Mouse (Mus musculus) cerebellum, adult (tissue): ENCODE measurements around the gene Zfp706.
"Not testable (repeated sequence)": the region's sequence is repeated elsewhere in the genome, so short reads cannot be mapped to it uniquely, and the experiment has no call there.

ENCODE experiments used
- ATAC-seq: cut with Nextera tagmentation; 2 replicates; pipeline ENCODE4 v1.9.2; 2017; ENCODE audit warnings: mild to moderate bottlenecking, moderate library complexity, mixed read lengths; ENCODE audit not compliant: insufficient number of reproducible peaks, low FRiP score, low TSS enrichment

The Zfp706 gene

DNA sequence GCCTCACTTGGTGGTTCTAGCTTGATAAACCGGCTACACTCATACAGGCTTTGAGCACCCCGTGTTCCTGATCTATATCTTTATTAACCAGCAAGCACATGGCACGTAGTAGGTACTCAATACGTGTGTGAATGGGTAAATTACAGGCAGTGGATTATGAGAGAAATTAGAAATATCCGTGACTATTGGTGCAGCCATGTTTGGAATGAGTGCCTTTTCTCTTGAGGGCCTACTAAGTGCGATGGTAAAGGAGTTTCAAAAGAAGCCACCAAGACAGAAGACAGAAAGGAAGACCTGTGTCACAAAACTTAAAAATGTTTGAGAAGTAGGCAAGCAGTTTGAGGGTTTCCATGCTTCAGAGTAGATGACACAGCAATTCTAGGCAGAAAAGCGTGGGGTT is 4.3 kb upstream of the Zfp706 start:
- no peak for ATAC-seq

DNA sequence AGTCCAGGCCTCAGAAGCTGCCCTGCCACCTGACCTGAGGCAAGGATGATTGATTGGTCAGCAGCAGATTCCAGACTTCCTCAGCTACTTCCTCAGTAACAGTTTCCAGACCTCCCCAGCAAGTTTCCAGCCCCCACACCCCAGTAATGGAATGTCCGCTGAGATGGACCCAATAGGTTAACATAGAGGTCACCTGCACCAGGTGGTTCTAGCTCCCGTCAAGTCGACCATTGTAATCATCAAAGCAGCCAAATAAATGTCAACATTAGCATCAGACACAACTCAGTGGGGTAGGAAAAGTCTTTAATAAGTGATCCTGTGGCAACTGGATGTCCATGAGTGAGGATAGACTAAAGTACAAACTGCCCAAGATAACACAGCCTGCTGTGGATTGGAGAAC is 3.7 kb upstream of the Zfp706 start:
- no peak for ATAC-seq

DNA sequence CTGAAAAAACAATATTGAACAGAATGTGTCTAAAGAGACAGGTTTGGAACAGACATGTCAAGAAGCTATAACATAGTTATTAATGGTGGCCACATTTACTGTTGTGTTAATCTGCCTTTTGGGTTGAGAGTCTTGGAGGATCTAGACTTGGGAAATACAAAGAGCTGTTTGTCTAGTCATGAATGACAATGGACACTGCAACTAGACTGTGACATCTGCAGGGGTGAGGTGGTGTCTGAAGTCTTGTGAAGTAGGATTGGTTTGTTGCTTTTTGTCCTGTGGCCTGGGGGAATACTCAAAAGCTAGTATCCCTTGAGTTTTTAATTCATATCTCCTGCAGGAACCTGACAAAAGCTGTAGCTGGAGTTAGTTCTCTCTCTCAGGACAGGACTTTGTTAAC is 973 bp upstream of the Zfp706 start:
- ATAC-seq: no peak

DNA sequence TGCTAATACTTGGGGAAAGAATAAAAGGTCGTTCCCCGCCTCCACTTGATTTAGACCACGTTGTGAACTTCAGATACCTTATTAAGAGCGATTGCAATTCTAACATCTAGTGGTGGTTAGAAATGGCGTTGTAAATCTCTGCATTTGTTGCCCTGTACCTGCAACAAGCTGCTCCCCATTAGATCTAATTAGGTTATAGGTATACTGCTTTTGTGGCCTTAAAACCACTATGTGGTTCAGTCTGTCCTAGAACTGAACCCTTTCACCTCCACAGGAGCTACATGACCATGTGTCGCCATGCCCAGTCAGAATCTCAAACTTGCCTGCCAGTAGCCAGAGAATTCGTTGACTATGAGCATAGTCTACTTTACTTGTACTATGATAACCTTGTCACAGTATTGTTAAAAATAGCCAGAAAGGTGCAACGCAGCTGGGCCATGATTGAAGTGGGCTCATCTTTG is 416 bp upstream of the Zfp706 start:
- ATAC-seq: no peak

DNA sequence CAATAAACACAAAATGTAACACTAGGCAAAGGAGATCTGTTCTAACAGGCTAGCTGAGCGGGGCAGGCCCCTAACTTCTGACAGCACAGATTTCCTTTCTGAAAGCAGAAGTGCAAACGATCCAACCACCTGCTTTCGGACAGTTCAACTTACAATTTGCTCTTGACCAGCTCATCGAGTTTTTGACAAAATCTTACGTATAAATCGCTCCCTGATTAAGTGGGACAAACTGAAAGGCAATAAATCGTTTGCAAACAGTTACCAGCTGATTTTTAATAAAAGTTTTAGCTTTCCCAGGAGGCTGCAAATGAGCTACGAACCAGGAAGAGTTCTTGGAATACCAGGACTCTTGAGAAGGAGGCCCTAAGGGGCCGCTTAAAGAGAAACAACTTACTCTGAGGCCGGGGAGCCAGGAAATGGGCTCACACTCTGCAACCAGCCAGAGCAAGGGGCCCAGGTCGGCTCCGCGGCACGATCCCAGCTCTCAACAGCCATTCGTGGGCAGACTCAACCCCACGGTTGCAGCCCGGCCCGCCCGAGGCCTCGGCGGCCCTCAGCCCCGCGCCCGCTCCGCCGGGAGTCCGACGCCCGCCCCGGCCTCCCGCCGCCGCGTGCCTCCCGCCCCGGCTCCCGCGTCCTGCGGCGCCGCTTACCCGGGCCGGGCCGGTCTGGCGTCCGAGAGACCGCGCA is 953 bp downstream of the Zfp706 start:
- ATAC-seq: no peak

DNA sequence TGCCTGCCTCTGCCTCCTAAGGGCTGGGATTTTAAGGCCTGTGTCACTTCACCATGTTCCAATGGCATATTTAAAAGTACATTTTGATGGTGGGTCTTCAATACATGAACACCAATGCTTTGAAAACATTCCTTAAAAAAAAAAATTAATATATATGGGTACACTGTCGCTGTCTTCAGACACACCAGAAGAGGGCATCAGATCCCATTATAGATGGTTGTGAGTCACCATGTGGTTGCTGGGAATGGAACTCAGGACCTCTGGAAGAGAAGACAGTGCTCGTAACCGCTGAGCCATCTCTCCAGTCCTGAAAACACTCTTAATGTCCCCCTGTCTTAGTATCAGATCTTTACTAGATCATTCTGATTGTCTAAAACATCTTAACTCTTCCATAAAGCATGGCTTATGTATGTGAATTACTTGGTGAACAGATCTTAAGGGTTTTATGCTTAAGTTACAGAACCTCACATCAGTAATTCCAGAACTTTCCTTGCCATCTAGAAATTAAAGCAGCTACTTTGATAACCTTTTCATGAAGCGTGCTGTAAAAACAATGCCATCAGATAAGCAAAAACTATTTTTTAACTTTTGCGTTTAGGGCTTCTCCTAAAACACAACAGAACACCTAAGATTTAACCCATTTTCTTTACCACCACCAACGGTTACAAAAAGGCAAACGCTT is 1.6 kb downstream of the Zfp706 start:
- ATAC-seq: no peak

DNA sequence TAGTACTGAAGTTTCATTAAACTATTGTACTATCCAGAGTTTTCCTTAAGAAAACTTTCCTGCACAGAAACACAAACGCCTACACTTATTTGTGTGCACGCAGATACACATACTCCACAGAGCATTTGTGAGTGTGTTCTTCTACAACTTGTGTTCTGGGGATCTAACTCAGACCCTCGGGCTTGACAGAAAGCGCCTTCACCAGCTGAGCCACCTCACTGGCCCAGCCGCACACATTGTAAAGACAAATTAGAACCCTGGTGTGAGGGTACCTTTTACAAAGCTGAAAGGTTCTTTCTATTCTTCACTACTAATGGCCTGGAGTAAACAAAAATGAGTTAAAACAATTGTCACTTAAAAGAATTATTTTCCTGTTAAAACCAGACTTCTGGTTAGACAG is 2.7 kb downstream of the Zfp706 start:
- no peak for ATAC-seq

DNA sequence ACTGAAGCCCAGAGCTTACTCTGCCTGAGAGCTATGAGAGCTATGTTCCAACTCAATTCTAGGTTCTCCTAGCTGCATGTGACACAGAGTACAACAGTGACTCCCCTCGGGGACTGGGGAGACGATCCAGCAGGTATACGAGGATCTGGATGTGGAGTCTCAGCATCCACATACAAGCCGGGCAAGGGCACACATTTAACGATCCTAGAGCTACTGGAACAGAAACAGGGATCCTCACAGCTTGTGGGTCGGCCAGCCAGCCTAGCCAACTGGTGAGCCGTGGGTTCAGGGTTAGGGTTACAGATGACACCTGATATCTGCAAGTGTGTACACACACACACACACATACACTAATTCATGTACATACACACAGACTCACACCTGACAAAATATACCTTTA is 5.3 kb downstream of the Zfp706 start:
- no peak for ATAC-seq

DNA sequence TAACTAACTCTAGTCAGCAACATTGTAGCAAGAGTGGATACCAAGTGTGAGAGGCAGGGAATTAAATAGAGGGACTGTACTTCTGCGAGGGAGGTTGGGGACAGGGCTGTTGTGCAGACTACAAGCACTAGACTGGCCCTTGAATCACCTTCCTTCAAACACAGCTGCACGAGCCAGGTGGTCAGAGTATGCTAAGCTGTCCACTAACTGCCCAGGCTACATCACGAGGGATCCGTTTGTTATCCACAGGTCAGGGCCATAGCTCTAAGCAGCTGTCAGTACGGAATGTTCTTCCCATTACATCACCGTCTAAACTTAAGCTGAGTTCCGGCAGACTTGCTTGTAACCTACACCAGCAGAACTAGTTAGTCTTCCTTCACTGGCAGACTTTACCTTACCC is 8.0 kb downstream of the Zfp706 start:
- ATAC-seq: not testable (repeated sequence)

DNA sequence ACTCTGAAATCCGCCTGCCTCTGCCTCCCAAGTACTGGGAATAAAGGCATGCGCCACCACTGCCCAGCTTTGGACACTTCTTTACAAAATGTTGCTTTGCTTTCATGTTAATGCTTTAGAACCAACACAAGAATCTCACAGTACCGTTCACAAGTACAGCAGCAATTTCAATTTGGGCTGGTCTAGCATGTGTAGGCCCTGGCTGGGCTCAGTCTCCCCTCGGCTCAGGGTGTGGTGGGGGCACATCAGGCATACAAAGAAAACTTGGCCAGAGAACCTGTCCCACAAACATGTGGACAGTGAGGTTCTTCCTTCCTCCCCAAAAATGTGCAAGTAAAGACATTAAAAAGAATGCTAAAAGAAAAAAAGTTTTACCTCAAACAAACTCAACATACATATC is 12.4 kb downstream of the Zfp706 start:
- no peak for ATAC-seq

DNA sequence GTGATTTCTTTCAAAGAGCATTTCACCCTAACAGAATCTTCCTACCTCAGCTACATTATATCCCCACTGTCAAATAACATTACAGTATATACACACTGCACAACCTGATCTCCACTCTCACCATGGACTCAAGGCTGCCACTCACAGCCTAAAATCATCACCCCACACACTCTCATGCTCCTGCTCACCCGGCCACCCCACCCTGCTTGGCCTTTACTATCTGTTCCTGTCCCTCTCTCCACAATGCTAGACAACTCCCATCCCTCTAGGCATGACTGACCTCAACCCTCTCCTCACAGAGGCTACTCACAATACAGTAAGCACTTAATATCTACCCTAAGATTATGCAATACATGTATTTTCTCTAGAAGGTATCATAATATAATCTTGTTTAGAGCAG is 12.9 kb downstream of the Zfp706 start:
- no peak for ATAC-seq

DNA sequence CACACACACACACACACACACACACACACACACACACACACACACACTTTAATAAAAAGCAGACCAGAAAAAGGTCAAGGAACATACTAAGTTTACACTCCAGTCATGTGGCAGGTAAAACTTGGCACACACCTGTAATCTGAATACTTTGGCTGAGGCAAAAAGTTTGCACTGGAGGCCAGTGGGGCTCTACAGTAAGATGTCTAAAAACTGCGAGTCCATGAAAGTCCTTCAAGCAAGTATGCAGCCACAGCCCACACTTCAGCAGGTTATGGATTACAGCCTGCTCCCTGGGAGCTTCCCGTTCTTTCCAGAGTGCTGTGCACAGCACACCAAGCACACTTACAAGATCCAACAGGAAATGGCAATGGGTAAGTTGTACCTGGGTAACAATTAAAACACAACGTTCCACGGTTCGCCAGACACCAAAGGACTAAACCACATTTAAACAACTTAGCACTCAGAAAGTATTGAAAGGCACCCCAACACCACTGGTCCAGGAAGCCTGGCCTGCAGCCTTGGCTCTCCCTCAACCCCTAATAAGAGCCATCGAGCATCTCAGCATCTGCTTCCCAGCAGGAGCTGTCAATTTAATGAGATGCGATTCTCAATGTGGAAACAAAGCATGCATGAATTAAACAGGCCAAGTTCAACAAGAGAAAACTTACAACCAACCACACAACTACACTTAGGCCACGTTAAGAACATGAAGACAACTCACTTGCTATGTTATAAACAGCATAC is 14.0 kb downstream of the Zfp706 start:
- no peak for ATAC-seq

DNA sequence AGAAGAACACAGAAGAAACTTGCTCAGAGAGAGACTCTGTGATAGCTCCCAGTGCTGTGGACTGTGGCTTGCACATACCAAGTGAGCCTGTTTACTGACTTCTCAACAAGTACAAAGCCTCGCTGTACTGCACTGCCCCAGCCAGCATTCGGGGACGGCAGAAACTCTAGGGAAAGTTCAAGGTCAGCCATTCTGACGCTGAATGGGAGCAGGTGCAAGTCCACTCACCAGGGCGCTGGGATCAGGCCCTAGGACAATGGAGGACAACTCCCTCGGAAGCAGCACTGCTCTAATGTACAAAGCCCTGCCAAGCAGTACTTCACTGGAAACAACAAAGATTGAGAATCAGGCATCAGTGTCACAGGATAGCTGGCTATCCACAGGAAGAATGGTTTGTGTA is 16.2 kb downstream of the Zfp706 start:
- ATAC-seq: no peak

DNA sequence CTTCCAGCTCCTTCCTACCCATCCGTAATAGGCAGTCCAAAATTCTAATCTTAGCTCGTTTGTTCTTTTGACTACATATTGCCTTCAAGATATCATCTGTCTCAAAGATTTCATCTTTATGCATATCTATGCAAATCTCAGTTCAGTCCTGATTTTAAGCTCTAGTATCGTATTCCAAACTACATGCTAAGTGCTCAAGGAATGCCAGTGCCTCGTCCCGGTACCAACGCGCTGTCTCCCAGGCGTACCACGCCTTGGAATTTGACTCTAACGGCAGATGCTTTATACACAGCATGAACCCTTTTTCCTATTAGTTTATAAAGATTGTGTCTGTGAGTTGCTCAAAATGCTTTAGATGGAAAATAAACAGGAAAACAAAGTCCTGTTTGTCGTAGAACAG is 17.7 kb downstream of the Zfp706 start:
- ATAC-seq: no peak

DNA sequence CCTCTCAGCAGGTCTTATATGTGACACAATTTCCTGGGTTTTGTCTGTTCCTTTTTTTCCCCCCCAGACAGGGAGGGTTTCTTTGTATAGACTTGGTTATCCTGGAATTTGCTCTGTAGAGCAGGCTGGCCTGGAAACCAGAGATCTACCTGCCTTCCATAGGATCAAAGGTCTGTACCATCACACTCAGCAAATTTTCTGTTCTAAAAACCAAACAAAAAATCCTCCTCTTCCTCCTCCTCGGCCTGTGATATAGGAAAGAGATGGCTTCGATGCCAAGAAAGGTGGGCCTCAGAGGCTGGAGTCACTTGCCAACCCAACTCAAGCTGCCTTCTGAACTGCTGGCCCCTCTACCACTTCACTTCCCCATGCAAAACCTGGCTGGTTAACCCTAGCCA is 18.9 kb downstream of the Zfp706 start:
- ATAC-seq: no peak

DNA sequence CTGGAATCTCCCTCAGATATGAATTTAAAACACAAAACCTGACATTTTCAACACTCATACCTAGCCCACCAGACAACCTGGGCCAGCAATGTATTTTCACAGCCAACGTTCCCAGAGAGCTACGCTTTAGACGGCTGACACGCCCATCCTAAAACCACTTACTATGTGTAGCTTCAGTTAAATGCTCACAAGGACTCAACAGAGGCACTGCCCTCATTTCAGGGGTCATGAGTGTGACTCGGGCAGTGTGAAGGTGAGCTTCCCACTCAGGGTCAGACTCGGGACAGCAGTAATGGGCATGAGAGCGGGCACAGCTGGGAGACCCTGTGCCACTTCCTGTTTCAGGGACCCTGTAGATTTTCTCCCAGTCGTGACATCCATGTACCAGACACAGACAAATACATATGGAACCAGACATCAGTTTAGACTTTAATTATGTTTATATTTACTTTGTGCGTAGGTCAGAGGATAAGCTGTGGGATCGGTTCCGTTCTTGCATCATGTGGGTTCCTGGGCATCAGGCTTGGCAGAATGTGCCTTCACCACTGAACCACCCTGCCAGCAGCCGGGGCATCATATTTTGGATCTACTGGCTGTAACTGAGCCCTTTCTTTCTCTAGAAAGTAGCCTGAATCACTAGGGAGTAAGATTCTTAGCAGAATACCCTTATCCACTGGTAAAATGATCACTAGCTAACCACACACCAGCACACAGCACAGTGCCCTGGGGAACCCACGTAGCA is 19.4 kb downstream of the Zfp706 start:
- ATAC-seq: no peak

DNA sequence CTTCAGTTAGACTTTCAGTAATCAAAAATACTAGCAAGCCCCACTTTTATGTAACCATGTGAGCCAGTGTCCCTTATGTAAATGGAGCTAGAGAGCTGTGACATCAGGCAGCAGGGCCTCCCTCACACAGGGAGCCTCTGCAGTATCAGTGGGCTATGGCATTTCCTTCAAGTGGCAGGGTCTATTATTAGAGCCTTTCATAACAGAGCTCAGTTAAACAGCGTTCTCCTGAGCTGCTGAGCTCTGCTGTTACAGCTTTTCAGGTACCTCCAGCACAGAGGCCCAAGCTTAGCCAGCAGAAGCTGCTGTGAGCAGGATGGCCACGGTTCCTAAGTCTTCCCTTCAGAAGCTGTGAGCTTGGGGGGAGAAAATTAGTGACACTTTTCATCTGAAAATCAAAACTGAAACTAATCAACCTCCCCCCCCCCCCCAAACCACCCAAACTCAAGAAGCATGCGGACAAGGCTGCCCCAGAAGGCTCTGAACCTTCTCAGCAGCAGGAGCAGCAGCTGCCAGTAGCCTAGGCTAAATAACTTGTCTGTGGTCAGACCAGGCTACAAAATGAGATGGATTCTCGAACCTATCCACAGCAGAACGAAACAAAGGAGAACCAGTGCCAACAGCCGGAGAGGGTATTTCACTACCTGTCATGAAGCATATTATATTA is 20.2 kb downstream of the Zfp706 start:
- no peak; the same call in 1 of the 2 replicates for ATAC-seq

DNA sequence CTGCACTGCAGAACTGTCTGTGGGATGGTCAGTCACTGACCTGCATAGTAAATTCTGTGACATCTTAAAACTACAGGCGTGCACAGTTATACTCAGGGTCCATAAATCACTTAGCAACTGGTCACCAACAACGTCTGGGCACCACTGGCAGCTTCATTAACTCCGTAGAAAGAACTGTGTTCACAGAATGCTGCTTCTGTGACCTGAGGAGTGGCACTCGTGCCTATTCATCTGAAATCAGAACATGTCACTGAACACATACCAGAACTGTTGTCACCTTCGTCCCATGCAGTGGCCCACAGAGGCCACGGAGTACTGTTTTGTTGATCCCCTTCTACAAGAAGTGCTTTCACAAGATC is 22.0 kb downstream of the Zfp706 start:
- no peak for ATAC-seq

DNA sequence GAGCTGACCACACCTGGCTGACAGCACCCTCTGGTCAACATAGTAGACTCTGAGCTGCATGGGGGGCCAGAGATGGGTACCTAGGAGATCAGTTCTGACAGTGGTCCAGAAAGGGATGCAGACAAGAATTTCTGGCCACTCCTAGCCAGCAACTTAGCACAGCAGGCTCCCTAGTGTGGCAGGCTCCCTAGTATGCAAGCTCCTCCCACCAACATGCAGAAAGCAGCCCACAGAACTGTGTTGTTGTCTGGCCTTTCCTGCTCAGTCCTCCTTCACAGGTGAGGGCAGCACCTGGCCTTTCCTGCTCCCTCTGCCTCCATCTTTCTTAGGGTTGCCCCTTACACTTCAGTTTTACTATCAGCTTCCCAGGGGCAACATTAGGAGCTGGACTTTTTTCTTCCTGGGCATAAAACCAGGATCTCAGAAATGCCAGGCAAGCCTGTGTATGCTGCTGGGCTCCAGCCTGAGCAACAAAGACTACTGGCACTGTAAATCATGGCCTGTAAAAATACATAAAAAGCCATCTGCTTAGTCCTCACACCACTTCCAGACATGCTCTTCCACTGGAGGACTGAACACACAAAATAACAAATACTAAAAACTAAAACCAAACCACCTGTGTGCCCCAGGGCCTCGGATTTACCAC is 22.5 kb downstream of the Zfp706 start:
- ATAC-seq: no peak

DNA sequence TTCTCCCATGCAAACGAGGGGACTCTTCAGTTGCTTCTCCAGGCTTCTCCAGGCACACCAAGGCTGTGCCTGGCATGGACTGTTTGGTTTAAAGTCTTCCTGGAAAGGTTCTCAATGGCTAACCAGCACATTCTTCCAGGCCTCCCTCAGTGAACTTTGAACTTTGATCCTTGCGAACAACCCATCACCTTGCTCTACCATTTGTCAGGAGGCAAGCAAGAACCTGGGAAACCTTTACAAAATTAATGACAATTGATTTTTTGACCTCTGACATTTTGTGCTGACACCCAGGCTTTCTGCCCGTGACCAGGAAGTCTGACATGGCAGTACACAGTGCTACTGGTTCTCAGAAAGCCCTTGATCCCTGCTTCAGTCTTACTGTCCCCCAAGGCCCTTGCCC is 24.1 kb downstream of the Zfp706 start:
- no peak for ATAC-seq
